9 mouse cellular contexts compared by ENCODE assay signal in genomic region chr17:45871666-45872653, GRCm38 (mm10).
DNase-seq lines count a peak whose midpoint lies in the region; ATAC-seq lines count a peak whose summit lies in the region.
"Had no signal": no experiment of that assay in that cellular context is flagged by ENCODE, and none has a peak within 500 bp of the region (broad histone marks: within the 10 kb centered on the region; RNA-seq: fewer than 3 reads in every experiment).

No protein-coding gene starts in this region.

- no peaks in the 10 kb centered on the region for H3K9me3 ChIP-seq in hindbrain, embryonic 14.5 days (ENCODE audit: control insufficient read depth, low read length)
- no peaks in the 10 kb centered on the region for H3K9me3 ChIP-seq in hindbrain, embryonic 12.5 days (replicated peaks)
- no peaks in the 10 kb centered on the region for H3K9me3 ChIP-seq in midbrain, embryonic 13.5 days

- no peak overlapping the region for H3K4me2 ChIP-seq in hindbrain, embryonic 14.5 days (replicated peaks)
- no peak overlapping the region for H3K4me2 ChIP-seq in hindbrain, embryonic 12.5 days (replicated peaks)
- no peak overlapping the region for H3K4me2 ChIP-seq in midbrain, embryonic 13.5 days (replicated peaks)
- H3K4me2 ChIP-seq: heart, embryonic 13.5 days had no signal

- 54% methylated on average over 22 of the region's 22 CpGs for WGBS in hindbrain, embryonic 14.5 days
- WGBS in hindbrain, embryonic 12.5 days, result 54% methylated on average over 22 of the region's 22 CpGs
- WGBS in midbrain, embryonic 13.5 days, result 36% methylated on average over 22 of the region's 22 CpGs

- 0 out of 2 replicates have a peak, but pooled peaks have one; percentile 14 for ATAC-seq in hindbrain, embryonic 14.5 days (ENCODE audit: low FRiP score)
- ATAC-seq in hindbrain, embryonic 12.5 days (ENCODE audit: low FRiP score), result no peak
- peak; percentile 22; the same call in 1 of the 2 replicates for ATAC-seq in midbrain, embryonic 13.5 days
- ATAC-seq in monocyte, adult 5-6 weeks (replicated peaks; ENCODE audit: insufficient number of reproducible peaks, low FRiP score, low TSS enrichment, poor library complexity, severe bottlenecking), result no peak

- peaks cover 19% of the 10 kb centered on the region for H3K4me1 ChIP-seq in hindbrain, embryonic 14.5 days (replicated peaks; ENCODE audit: control insufficient read depth, insufficient read depth, low read length)
- peaks cover 38% of the 10 kb centered on the region for H3K4me1 ChIP-seq in hindbrain, embryonic 12.5 days
- H3K4me1 ChIP-seq in midbrain, embryonic 13.5 days (replicated peaks), result peaks cover 58% of the 10 kb centered on the region

- H3K36me3 ChIP-seq in hindbrain, embryonic 14.5 days (replicated peaks; ENCODE audit: control insufficient read depth, insufficient read depth), result no peaks in the 10 kb centered on the region
- H3K36me3 ChIP-seq in hindbrain, embryonic 12.5 days, result no peaks in the 10 kb centered on the region
- H3K36me3 ChIP-seq in midbrain, embryonic 13.5 days, result no peaks in the 10 kb centered on the region
- H3K36me3 ChIP-seq: heart, embryonic 13.5 days had no signal

- no peak overlapping the region for H3K4me3 ChIP-seq in hindbrain, embryonic 14.5 days (replicated peaks; ENCODE audit: low read length)
- H3K4me3 ChIP-seq in hindbrain, embryonic 12.5 days, result no peak overlapping the region
- no peak overlapping the region for H3K4me3 ChIP-seq in midbrain, embryonic 13.5 days (replicated peaks)
- H3K4me3 ChIP-seq: heart, embryonic 13.5 days had no signal

- H3K27me3 ChIP-seq in hindbrain, embryonic 14.5 days (ENCODE audit: control insufficient read depth, insufficient read depth, low read length), result no peaks in the 10 kb centered on the region
- peaks cover 23% of the 10 kb centered on the region for H3K27me3 ChIP-seq in hindbrain, embryonic 12.5 days
- H3K27me3 ChIP-seq in midbrain, embryonic 13.5 days, result peaks cover 4% of the 10 kb centered on the region; the same call in 1 of the 2 replicates

- H3K9ac ChIP-seq in hindbrain, embryonic 14.5 days, result no peak overlapping the region
- H3K9ac ChIP-seq in hindbrain, embryonic 12.5 days, result no peak overlapping the region
- no peak overlapping the region; the same call in 1 of the 2 replicates for H3K9ac ChIP-seq in midbrain, embryonic 13.5 days (replicated peaks)
- H3K9ac ChIP-seq: heart, embryonic 13.5 days had no signal

- peak overlapping the region; percentile 18; the same call in 1 of the 2 replicates for H3K27ac ChIP-seq in hindbrain, embryonic 14.5 days
- no peak overlapping the region for H3K27ac ChIP-seq in hindbrain, embryonic 12.5 days
- H3K27ac ChIP-seq in midbrain, embryonic 13.5 days, result peak overlapping the region; percentile 91
- H3K27ac ChIP-seq: heart, embryonic 13.5 days had no signal

- no peak for DNase-seq in hindbrain, embryonic 14.5 days (ENCODE audit: low spot score)
- peak; percentile 43 for DNase-seq in brain, adult 2 months (ENCODE audit: low read depth, low spot score)
- DNase-seq in kidney, adult 18-20 months, result peak; percentile 59
- no peak for DNase-seq in ovary, postnatal 36 days (ENCODE audit: low spot score)
- DNase-seq in c-Kit-positive CD71-positive TER-119-positive erythroid progenitor cells, embryonic 14.5 days (ENCODE audit: low spot score), result no peak

Comparison
In these comparisons a context has a peak if more than half of its experiments do, and no peak if none do; other contexts are left out.
1. ATAC-seq: peak in hindbrain, embryonic 14.5 days (single experiment) and midbrain, embryonic 13.5 days (single experiment); none in hindbrain, embryonic 12.5 days (single experiment) and monocyte, adult 5-6 weeks (single experiment).
2. DNase-seq: peak in brain, adult 2 months (single experiment) and kidney, adult 18-20 months (single experiment); none in hindbrain, embryonic 14.5 days (single experiment), ovary, postnatal 36 days (single experiment) and c-Kit-positive CD71-positive TER-119-positive erythroid progenitor cells, embryonic 14.5 days (single experiment).